Mouse (Mus musculus) bone marrow, adult 2 months (tissue): ENCODE data around the gene Wwc2.

Experiments used
- CTCF ChIP-seq: fragments of 200-500 bp; IDR thresholded peaks from 2 replicates; pipeline ENCODE4 v1.5.1; 2011; ENCODE audit warnings: low read length, control low read depth; ENCODE audit not compliant: control insufficient read depth, insufficient read depth
- POLR2A ChIP-seq: fragments of 200-500 bp; IDR thresholded peaks from 2 replicates; pipeline ENCODE4 v1.6.1; 2011; ENCODE audit warnings: low read depth, mild to moderate bottlenecking, control low read depth, low read length, borderline replicate concordance; ENCODE audit not compliant: control insufficient read depth

DNA sequence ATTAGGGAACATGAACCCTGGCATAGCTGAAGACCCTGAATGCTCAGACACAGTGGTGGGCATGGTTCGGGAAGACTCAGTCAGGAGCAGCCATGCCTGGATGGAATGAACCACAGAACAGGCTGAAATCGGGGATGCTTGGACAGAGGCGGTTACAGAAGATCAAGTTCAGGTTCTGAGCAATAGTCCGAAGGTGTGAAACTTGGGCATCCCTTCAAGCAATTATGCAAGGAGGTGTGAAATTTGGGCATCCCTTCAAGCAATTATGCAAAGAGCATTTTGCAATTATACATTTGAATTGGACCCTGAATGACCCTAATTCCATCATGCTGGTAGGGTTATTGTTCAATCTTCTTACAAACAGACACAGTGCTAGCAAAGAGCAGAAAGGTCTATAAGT is 208.8 kb downstream of the Wwc2 start:
- no peak for TF ChIP-seq CTCF
- TF ChIP-seq POLR2A: no peak
